Mouse (Mus musculus) heart, postnatal 36 days (tissue): ENCODE results near the gene Tmem189. TPM values are rescaled to one million over a fixed set of nuclear protein-coding genes. Genes with fewer than 3 reads are reported as not detected.
A peak's percentile ranks its signal among the peaks of the same experiment; 100 is the strongest.
"Not testable (repeated sequence)": the region's sequence is repeated elsewhere in the genome, so short reads cannot be mapped to it uniquely, and the experiment has no call there.

Experiments used
- DNase-seq, 2 experiments: peaks; one replicate each; pipeline ENCODE4 v3.0.0; 2021 to 2022
- intact Hi-C: fragments of 180-260 bp; cut with DNase I; formaldehyde crosslinking; loops from one replicate; pipeline ENCODE4 v1.15.1; 2025
- total RNA-seq, 2 experiments: library from RNA; stranded (reverse); gene quantifications; 2 replicates each; pipeline ENCODE4 v1.2.3; 2021

The Tmem189 gene
- total RNA-seq, 2 experiments from 2014 or later, result 26.6 to 29.9 TPM

DNA sequence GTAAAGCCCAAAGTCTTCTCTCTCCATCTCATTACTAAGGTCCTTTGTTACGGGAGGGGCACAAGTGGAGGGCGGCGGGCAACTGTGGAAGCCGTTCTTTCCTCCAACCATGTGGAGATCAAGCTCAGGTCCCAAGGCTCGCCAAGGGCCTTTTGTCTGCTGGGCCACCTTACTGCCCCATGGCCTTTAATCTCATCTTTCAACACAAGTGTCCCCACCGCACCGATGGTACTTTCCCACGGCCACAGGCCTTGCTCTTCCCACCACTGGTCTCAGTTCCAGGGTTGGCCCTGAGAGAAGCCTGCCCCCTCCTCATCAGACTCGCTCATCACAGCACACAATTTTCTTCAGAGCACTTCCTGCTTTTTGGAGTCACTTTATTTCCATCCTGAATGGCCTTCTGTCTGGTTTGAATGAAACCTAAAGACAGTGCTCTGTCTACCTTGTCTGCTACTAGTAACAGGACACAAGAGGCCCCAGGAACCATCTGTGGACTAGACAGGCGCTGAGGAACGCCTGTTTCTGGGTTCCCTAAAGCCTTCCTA lies 59.9 kb downstream of the Tmem189 start:
- DNase-seq, result no peak
- intact Hi-C loops, result no loop called here

DNA sequence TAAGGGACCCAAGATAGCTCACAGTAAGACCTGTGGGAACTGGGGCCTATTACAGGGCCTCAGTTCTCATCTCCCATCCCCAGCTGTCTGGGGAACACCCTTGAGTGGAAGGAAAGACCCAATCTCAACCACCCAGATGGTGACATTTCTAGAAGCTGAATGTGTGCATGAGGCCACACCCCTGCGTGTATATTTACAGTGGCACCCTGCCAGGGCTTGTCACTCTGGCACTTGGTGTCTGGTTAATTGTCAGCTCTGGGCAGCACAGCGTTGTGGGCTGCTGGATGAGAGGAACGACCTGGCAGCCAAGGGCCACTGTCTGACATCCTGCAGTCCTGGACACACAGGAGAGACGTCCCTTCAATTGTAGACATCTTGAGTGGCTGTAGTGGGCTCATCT lies 60.8 kb downstream of the Tmem189 start:
- DNase-seq, result peak in 1 of 2 experiments; percentile 39
- intact Hi-C loops, result no loop called here

DNA sequence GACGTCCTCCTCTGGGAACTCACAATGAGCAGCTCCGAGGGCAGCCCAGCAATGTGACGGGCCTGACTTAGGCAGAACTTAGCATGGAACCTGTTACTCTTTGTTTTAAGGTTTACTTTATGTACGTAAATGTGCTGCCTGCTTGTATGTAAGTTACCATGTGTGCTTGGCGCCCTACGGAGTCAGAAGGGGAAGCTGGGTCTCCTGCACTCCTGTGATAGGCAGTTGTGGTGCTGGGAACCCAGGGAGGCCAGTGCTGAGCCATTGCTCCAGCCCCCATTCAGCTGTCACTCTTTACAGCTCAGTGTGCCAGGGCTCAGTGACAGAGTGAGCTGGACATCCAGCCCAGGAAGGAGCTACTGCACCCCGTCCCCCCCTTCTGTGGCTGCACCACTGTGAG lies 62.6 kb downstream of the Tmem189 start:
- no peak for DNase-seq
- intact Hi-C loops, result no loop called here

DNA sequence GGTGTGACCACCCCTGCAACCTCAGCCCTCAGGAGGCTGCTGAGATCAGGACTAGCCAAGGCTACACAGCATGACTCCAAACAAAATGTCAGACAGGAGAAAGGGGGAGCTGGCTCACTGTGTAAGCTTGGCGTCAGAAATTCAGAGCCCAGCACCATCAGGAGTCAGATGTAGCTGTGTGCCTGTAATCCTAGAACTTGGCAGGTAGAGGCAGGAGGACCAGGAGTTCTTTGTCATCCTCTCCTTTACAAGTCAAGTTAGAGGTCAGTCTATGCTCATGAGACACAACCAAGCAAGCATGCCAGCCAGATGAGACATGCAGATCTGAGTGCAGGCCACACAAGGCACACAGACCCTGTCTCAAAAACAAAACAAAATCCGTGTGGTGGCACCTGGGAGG lies 64.0 kb downstream of the Tmem189 start:
- DNase-seq, result no peak
- intact Hi-C loops, result no loop called here

DNA sequence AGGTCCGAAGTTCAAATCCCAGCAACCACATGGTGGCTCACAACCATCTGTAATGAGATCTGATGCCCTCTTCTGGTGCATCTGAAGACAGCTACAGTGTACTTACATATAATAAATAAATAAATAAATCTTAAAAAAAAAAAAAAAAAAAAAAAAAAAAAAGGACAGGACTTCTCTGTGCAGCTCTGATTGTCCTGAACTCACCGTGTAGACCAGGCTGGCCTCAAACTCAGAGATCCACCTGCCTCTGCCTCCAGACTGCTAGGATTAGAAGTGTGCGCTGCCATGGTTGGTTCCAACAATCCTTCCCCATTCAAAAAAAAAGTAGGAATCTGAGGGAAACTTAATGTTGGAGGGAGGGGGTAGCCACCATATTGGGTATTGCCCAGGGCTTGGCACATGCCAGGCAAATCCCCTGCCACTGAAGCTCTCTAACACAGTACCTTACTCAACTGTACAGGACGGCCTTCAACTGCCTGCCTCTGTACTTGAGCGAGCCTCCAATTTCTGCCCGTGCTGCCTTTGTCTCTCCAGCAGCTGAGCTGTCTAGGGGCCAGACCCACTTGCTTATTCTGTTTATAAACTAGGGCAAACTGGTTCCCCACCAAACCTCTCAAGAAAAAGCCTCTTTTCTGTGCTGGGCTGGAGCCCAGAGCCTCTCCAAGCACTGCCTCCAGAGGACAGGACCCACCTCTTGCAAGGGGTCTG lies 65.1 kb downstream of the Tmem189 start:
- DNase-seq, result no peak
- intact Hi-C loops, result no loop called here

DNA sequence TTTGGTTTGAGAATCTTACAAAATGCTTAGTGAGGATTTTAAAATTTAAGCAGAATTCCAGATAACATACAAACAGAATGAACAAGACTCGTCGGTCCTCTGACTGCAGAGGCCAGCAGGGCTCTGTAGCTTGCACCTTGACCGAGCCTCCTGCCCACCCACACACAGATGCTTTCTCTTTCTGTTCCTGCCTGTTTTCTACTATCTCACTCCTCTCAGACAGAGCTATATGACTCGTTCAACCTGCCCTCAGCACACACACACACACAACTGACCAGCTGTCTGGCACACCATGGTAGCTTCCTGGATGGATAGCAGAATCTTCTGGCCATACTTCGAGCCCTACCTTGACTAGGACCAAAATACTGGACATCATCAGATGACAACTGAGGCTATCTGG lies 66.7 kb downstream of the Tmem189 start:
- DNase-seq, result no peak
- intact Hi-C loops, result no loop called here

DNA sequence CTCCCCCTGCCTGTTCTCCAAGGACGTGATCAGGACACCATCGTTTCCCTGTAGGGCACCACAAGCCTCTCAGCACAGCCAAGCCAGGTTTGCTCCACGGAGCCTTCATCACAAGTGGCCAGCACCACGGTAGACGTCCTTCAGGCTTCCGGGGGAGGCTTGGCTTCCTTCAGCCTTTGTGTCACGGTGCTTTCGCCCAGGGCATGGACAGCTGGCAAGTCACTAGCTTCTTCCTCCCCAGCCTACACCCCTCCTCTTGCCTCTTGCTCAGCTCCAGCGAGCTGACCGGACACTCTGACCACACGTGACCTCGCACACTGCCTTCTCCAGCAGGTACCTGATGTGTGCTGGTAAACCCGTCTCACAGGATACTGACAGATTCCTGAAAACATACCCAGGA lies 67.3 kb downstream of the Tmem189 start:
- no peak for DNase-seq
- intact Hi-C loops, result no loop called here

DNA sequence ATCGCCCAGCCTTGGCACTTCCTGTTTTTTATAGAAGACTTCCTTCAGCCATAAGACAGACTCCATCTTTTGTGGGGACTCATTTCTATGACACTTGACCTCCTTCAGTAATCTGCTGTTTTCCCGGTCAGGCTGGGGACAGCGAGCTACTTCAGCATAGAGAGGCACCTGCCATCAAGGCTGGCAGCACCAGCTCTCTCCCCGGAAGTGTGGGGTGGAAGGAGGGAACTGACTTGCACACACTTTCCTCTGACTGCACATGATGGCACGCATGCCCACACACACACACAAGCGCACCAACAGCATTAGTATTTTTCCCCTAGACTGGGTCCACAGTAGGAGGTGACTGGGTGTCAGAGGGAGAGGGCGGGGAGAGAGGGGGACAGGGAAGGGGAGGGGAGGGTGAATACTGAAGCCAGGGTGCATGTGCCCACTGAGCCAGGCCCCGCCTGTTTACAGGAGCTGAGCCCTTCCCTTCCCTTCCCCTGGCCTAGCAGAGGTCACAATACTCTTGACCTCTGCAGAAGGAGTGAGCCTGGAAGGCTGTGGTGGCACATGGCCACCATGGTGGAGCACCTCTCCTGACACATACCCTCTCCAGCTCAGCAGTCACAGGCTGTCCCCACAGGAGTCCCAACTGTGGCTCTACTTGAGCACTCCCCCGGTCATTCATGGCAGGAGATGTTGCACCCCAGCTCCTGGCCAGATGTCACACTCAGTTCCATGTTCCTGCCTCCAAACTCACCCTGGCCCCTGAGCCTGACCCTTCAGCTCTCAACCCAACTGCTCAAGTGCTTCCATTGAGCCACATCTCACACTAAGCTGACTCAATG lies 68.2 kb downstream of the Tmem189 start:
- no peak for DNase-seq
- intact Hi-C loops, result no loop called here

DNA sequence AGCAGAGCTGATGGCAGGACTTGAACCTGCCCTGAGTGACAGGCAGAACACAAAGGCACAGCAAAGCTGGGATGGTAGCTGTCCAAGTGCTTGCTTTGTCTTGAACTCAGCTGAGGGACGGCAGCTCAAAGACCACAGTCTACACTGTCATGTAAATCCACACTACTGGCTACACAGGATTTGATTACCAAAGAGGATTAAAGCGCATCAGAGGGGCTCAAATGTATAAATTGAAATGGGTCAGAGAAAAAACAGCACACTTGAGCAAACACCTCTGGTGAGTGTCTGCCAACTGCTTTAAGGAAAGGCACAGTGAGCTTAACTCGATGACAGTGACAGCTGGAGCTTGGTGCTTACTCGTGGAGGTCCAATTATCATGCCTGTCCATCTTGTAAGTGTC lies 72.2 kb downstream of the Tmem189 start:
- no peak for DNase-seq
- intact Hi-C loops, result no loop called here

DNA sequence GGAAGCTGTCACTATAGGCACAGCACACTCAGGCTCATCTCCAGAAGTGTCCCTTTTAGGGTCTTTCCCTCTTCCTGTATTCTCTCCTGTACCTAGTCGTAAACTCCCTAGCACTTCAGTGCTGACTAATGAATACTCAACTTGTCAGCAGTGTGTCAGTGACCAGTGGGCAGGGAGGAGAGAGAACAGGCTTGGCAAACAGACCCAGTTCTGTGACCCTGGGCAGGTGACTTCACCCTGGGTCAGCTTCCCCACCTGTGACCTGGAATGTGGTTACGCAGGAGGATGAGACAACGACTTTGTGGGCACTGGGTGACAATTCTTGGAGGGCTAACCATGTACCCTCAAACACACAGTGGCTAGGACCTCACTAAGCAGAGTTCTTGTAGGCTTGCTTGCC lies 72.6 kb downstream of the Tmem189 start:
- DNase-seq, result no peak
- intact Hi-C loops, result no loop called here

DNA sequence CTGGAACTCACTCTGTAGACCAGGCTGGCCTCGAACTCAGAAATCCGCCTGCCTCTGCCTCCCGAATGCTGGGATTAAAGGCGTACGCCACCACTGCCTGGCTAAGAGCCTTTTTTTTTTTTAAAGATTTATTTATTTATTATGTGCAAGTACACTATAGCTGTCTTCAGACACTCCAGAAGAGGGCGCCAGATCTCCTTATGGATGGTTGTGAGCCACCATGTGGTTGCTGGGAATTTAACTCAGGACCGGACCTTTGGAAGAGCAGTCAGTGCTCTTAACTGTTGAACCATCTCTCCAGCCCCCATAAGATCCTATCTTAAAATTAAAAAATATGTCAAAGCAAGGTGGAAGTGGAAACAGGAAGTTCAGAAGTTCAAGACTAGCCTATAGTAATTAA lies 76.3 kb downstream of the Tmem189 start:
- not testable (repeated sequence) for DNase-seq
- intact Hi-C loops, result loop anchor here (2.0 kb wide), 1 partner anchor 61 kb away; no protein-coding TSS in a partner anchor

DNA sequence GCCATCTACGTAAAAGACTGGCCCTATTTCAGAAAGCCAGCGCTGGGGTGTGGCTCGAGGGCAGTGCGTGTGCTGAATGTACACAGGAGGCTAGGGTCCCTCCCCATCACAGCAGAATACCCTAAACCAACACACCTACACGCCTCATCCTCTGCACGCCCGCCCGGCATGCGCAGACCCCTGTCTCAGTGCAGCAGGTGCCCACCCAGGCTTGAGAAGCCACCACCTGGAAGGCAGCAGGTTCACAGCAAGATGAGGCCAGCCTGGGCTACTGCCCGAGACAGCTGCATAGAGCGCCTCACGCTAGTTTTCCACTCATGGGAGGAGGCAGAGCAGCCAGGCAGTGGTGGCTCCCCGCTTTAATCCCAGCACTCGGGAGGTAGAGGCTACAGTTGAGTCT lies 77.5 kb downstream of the Tmem189 start:
- intact Hi-C loops, result loop anchor here (2.0 kb wide), 1 partner anchor 63 kb away; no protein-coding TSS in a partner anchor
- no peak for DNase-seq

DNA sequence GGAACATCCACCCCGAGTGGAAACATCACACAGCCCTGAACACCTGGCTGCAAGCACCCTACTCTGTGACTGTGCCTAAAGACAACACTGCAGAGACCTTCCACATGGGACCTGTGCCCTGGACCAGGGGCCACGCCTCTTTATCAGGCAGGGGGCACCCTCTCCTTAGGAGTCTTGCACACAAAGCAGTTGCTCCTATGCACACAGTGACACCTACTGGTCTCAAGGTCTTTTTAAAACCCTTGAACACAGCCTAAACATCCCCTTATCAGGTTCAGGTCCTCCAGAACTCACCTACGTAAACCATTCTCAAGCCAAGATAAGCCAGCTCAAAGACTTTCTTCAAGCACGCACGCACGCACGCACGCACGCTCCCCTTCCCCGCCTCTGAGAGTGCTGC lies 78.3 kb downstream of the Tmem189 start:
- intact Hi-C loops, result no loop called here
- DNase-seq, result no peak

DNA sequence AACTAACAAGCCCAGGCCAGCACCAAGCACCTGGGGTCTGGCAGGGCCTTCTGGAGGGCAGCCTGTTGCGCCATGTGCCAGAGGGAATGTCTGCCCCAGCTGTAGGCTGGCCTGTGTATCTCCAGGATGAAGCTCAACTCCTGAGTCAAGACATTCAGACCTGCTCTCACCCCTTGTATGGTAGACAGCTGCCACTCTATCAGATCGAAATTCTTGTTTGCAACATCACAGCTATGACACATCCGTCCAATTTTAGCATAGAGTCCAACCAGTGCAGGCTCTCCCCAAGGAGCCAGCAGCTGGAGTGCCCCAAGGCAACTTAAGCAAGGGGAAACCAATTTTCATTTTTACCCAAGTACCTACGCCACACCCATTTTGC lies 82.9 kb downstream of the Tmem189 start:
- no peak for DNase-seq
- intact Hi-C loops, result no loop called here

DNA sequence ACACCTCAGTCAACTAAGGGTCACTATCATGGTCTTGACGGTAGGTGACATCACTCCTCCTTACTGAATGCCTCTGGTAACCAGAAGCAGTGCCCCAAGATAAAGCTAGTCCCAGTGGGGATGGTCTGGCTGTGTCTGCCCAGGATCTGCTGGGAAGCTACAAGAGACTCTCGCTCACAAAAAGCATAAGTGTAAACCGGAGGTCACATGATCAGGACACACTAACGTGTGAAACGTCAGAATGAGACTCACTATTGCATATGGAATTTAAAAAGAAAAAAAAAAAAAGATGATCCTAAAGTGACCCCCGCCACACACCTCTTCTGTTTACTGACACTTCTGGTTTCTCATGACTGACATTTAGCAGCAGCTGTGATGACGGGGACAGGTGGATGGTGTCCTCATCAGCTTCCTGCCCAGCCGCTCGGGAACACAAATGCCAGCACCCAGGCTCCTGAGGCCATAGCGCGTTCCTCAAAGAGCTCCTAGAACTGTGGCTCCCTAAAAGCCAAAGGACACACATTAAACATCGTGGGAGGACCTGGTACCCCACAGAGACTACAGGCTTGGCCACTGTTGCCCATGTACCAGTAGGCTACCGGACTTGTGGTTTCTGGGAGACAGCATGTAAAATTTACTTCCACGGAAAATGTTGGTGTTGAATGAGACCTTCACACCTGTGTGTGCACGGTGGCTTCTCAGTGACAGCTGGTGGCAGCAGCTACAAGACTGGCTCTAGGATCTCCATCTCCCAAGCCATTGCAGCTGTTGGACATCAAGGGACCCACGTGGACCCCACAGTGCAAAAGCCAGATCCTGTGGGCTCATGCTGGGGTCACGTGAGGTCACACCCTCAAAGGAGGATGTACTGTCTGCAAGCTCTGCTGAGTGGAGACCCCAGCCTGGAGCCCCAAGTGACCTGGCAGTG lies 83.5 kb downstream of the Tmem189 start:
- no peak for DNase-seq
- intact Hi-C loops, result loop anchor here (1.0 kb wide), 2 partner anchors 69 to 74 kb away; no protein-coding TSS in a partner anchor

DNA sequence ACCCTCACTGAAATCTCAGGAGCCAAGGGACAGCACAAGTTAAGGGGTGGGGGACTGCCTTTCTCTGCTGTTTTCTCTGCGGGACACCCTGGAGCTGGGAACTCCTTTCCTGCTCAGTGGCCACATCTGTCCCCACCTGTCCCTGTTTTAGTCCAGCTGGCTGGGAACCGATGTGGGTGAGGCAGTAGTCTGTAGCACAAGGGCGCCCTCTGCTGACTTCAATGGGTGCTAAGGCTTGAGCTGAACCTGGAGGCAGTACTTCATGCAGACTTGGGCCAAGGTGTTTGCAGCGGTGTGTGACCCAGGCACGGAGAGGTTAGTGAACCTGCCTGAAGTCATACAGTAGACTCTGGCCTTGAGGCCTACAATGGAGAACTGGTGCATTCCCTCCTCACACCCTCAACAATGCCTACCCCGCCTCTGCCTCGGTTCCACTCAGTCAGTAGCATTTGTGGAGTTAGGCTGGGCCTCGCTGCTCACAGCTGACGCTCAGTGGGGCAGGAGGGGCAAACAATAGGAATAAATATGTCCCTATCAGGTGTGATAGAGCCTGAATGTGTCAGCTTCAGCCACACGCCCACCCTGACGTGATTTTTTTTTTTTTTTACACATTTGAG lies 84.3 kb downstream of the Tmem189 start:
- intact Hi-C loops, result loop anchor here (1.0 kb wide), 2 partner anchors 68 to 73 kb away; no protein-coding TSS in a partner anchor
- DNase-seq, result peak; percentile 91 to 96

DNA sequence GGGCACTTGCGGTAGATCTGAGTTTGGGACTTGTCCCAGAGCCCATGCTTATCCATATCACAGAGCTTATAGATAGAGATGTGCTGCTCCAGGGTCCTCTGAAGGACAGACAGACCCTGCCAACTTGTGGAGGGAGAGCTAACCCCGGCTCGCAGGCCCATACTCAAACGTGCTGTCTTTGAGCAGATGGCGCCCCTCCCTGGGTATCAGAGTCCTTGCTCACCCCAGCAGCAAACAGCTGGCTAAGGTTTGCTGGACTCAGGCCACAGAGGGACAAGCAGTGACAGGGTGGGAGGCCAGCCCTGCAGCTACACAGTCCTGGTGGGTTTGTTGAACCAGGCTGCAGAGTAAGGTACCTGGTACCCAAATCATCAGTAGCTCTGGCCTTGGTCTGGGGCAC lies 86.6 kb downstream of the Tmem189 start:
- DNase-seq, result no peak
- intact Hi-C loops, result no loop called here

DNA sequence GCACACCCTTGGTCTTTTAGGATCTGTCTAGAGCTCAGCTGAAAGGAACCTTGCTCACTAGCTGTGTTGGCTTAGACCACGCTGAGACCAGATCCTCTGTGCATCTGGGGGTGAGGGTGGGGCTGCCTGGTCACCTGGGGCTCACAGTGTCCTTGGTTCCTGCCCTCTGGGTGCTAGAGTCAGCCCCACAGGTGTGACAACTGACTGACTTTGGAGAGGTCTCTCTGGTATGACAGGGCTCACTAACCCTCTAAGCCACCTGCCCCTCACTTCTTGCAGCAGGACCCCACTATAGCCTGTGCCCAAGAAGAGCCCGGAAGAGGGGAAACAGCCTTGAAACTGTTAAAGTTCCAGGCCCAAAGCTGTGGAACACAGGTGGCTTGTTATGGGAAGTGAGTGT lies 87.3 kb downstream of the Tmem189 start:
- intact Hi-C loops, result no loop called here

DNA sequence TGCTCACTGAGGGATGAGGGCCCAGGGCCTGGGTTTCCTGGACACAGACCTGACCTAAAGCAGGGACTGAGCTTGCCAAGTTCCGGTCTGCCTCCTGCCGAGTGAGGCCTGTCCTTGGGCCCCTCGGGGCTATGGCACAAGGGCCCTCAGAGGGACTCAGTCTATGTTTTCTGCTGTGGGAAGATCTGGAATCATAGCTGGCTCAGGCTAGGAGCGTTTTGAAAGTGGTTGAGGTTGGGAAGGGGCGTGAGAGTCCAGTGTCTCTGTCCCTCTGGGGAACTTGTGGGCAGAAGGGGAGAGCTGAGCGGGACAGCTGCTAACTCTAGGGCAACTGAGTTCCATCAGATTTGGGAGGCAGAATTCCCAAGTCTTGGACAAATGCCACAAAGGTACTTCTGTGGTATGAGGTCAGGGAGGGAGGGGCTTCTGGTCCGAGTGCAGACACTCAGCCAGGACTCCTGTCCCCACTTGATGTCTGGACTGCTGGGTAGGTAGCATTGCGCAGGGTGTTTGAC lies 89.1 kb downstream of the Tmem189 start:
- intact Hi-C loops, result no loop called here
- DNase-seq, result no peak

More for the DNA sequence above, 87.3 kb downstream of the Tmem189 start:
- DNase-seq, result no peak

DNA sequence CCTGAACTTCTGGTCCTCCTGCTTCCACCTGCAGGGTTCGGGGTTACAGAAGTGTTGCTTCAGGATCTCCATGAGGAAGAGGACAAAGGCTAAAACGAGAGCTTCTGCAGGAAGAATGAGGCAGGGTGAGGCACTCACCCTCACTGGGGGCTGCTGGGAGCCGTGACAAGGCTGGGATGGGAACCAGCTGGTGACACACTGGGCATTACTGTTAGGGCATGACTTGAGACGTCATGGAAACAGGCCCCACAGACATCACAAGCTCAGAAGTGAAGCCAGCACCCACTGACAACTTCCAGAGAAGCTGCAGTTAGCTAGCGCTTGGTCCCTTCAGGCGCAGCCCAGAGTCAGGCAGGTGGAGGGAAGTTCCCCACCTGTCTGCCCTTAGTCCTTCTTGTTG lies 89.7 kb downstream of the Tmem189 start:
- intact Hi-C loops, result no loop called here

More for the DNA sequence above, 89.7 kb downstream of the Tmem189 start:
- DNase-seq, result no peak
